Mouse (Mus musculus) common myeloid progenitor, adult 5-6 weeks (primary cell): Measurements from ENCODE around the gene Hist1h3b. TPM values are rescaled to one million over a fixed set of nuclear protein-coding genes. Genes with fewer than 3 reads are reported as not detected.
"Not testable (repeated sequence)": the region's sequence is repeated elsewhere in the genome, so short reads cannot be mapped to it uniquely, and the experiment has no call there.

Source experiments
- ATAC-seq: replicated peaks from 2 replicates; pipeline ENCODE4 v1.8.0; 2016; ENCODE audit warnings: low read depth, mild to moderate bottlenecking, moderate TSS enrichment, inconsistent platforms; ENCODE audit not compliant: poor library complexity, severe bottlenecking
- total RNA-seq: library from RNA; stranded (forward); fragments of 200-1000, 187-1606 nt; gene quantifications from 2 replicates; pipeline ENCODE4 v1.2.3, GENCODE M21; 2017

Hist1h3b gene
- 689 and 718 TPM in 2 replicates for total RNA-seq

- peak; percentile 72 for ATAC-seq
Observed at GRCm38 (mm10) chr13:23752067-23752741, at the start of gene Hist1h3b. TSS of gene Hist1h3b (plus strand) at chr13:23752267.

DNA sequence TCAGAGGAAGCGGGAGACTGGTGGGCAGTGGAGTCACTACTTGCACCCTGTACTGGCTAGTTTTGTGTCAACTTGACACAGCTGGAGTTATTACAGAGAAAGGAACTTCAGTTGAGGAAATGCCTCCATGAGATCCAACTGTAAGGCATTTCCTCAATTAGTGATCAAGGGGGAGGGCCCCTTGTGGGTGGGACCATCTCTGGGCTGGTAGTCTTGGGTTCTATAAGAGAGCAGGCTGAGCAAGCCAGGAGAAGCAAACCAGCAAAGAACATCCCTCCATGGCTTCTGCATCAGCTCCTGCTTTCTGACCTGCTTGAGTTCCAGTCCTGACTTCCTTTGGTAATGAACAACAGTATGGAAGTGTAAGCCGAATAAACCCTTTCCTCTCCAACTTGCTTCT lies 49.3 kb upstream of the Hist1h3b start:
- not testable (repeated sequence) for ATAC-seq

GRCm38 (mm10) chr13:23705751-23706356 lies 46.2 kb upstream of the Hist1h3b start:
- ATAC-seq = peak; percentile 31

DNA sequence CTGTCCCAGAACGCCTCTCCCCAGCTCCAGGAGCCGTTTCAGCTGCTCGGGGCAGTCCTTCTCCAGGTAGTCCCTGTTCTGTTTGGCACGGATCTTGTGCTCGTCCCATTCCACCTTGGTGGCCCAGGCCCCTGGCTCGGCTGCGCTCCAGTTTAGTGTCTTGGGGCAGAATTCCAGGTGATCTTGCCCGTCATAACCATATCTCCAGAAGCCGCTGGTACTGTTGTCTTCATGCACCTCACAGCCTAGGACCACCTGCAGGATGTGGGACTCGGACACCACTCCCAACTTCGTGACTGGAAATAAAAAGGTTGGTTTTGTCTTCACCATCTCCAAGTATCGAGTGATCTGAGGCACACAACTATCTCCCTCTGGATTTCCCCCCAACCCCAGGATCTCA lies 45.3 kb upstream of the Hist1h3b start:
- no peak for ATAC-seq

DNA sequence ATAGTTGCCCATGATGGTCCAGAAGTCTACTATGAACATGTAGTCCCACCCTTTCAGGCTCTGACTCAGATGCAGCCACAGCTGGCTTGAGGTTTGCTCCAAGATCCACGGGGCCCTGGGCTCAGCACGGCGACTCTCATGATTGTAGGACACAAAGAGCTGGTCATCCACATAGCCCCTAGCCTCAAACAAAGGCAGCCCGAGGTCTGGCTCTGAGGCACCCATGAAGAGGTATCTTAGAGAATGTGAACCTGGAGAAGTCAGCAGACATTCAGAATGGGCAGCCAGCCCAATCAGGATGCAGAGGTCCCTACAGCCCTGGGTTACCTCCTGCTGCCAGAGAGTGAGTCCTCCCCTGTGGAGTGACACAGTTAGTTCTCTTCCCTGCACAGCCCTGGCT lies 44.0 kb upstream of the Hist1h3b start:
- no peak for ATAC-seq

DNA sequence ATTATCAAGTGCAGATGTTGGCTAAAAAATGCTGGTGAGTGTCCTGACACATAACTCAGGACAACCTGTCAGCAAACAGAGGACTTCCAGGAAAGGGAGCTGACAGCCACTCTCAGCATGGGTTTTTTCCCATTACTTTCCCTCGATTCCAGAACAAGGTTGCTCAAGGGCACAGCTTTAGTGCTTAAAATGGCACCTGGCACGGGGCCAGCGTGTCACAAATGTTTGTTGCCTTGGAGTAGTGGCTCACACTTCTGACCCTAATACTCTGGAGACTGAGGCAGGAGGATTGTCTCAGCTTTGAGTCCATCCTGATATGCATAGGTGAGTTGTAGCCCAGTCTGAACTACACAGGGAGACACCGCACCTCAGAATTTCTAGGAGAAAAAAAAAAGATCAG lies 43.4 kb upstream of the Hist1h3b start:
- no peak for ATAC-seq

- no peak for ATAC-seq
Observed at GRCm38 (mm10) chr13:23709714-23710373, 42.2 kb upstream of the Hist1h3b start.

- peak; percentile 68 for ATAC-seq
Observed at GRCm38 (mm10) chr13:23710374-23711089, 41.5 kb upstream of the Hist1h3b start, which contains the start of gene Hfe. TSS of gene Hfe (minus strand) at chr13:23710854.

DNA sequence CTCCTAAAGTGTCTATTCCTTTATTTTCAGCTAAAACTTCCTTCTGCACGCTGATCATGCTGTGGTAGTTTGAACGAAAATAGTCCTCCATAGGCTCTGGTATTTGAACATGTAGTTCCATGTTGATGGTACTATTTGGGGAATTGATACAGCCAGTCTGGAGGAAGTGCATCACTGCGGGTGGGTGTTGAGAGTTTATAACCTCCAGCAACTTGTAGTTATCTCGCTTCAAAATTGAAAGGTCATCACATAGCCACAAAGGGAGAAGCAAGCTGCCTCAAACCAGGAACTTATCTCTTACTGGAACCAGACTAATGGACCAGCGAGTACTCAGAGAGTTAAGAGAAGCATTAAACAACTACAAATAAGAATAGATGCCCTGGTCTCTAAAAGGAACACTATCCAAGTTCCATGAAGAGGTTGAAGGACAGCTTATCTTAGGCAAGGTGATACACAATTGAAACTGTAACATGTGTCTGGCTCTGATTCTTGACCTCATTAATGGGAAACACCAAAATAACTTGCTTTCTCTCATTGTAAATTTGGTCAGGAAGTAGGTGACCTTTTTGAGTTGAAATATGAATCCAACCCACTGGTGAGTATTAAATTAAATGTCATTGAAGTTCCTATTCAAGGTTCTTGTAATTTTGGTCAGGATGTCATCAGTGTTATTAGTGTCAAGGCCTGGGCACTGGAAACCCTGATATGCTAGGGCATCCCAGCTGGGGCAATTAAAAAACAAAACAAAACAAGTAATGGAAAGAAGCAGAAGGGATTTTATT lies 35.6 kb upstream of the Hist1h3b start:
- peak; percentile 77 for ATAC-seq

DNA sequence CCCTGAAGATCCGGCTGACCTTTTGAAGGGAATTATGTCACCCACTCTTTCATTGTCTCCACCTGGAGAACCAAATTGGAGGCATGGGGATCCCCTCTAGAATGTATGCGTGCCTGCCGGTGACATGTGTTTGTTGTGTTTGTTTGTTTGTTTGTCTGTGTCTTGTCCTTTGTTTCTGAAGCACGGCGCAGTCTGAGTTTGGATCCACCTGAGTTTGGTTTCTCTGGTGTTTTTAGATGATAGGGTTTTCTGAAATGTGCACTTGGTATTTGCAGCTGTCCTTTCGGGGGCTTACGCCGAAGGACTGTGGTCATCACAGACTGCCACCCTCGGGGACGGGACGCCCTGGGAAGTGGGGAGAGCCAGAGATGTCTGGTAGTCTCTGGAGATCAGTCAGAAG lies 34.9 kb upstream of the Hist1h3b start:
- no peak for ATAC-seq

DNA sequence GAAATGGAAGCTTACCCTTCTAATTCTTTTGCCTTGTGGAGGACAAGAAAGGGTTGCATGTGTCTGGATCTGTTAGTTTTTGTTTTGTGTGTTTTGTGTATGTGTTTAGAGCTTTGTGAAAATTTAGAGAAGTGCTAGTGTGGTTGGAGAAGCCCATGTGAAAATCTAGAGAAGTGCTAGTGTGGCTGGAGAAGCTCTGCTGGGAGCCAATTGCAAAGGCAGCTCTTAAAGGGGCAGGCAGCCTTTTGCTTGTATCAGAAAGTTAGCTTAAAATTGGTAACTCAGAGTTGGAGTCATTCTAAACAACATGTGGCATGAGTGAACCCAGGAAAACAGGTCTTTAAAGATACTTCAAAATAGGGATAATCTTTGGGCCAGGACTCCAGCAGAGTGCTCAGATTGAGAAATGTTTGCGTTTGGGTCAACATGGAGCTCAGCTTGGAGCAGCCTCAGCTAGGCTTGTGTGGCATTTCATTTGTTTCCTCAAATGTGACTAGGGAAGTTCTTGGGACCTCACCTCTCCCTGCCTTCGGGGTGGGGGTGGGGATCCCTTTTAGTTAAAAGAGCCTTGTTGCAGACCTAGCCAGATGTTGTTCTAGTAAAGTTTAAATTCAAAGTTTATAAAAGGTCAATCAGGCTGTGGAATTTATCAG lies 34.3 kb upstream of the Hist1h3b start:
- not testable (repeated sequence) for ATAC-seq

- ATAC-seq = 0 out of 2 replicates have a peak, but pooled peaks have one; percentile 29
Observed at GRCm38 (mm10) chr13:23724239-23724638, 27.8 kb upstream of the Hist1h3b start.

GRCm38 (mm10) chr13:23725213-23725612 lies 26.9 kb upstream of the Hist1h3b start:
- ATAC-seq = no peak

DNA sequence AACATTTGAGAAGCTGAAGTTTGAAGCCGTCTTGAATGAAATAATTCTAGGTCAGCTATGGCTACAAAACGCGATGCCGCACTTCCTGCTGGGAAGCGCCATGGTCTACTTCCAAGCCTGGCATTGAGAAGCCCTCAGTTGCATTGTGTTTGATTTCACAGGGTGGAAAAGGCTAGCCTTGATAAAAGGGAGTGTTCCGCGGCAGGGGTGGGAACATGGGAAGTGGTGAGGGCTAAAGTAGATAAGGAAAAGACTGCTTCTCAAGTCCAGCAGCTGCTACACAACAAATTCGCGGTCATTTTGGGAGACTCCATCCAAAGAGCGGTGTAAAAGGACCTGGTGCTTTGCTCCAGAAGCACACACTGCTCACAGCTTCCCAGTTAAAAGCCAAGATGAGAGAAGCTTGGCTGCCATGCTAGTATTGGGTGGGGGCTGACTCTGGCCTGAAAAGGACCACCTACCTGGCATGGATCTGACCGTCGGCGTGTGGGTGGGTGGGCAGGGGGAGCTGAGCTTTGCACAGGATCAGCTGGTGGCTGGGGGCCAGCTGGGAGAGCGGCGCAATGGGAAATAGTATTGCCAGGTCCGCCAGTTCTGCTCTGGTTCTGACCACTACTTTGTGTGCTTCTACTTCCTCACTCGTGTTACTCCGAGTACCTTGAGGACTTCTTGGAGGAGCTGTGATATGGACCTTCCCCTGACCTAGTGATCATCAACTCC lies 23.4 kb upstream of the Hist1h3b start:
- ATAC-seq = no peak; the same call in 1 of the 2 replicates

DNA sequence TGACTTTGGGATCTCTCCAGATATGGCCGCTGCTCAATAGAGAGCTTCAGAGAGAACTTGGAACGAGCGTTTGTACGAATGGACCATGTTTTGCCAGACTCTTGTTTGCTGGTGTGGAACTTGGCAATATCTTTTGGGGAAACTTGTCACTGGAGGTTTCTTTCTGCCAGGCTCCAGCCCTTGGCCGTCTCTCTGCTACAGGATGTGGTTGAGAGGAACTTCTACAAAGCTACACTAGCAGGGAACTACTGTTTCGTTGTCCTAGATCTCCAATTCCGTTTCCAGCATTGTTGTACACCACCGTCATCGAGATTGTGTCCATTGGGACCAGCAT lies 22.9 kb upstream of the Hist1h3b start:
- peak; percentile 53 for ATAC-seq

DNA sequence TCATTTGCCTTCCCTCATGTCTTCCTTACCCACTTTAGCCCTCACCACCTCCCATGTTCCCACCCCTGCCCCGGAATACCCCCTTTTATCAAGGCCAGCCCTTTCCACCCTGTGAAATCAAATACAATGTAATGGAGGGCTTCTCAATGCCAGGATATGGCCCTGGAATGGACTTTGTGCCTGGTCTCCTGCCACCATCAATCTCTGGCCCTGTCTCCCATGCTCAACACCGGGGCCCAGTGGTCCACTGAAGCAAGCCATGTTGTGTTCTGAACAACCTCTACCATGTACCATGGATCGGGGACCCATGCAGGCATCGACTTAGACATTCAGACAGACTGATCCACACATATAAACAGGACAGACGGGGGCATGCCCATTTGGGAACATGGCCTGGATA lies 22.4 kb upstream of the Hist1h3b start:
- ATAC-seq = no peak

DNA sequence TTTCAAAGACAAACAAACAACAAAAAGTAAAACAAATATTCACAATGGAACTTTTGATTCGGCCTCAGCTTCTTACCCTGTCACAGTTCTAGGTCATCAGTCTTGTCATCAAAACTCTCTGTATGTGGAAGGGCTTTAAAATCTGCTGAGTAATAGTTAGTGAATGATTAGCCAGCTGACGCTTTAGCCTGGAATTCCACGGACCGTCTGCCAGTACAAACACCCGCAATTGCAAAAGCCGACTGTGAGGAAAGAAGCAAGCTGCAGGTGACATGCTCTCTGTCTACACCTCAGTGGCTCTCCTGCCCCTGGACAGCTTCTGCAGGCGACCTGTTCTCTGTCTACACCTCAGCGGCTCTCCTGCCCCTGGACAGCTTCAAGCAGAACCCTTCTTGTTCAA lies 21.6 kb upstream of the Hist1h3b start:
- no peak for ATAC-seq

DNA sequence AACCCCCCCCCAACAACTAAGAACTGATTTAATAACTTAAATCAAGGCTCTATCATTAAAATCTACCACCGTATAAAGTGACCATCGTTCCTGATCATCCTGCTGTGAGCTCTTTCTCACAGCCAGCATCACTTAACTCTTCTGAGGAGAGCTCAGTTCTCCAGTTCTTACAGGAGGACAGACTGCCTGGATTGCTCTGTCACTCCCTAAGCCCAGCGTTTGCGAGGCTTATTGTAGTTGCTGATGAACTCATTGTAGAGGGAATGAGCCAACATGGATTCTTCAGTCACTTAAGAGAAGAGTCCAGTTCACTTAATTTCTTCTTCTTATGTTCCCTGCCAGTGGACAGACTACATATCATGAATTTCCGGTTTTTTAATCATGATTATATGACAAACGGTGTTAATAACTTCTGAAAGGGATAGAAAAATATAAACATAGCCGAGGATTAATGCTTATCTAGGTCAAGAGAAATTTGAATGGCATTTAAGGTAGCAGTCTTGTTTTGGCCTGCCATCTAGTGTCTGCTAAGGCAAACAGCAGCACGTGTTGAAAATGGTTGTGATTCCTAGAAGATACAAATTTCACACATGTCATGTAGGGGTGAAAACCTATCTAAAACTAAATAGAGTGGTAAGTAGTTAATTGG lies 19.8 kb upstream of the Hist1h3b start:
- ATAC-seq = peak; percentile 69
